ENCODE assay signal across 8 mouse cellular contexts in the genomic region with DNA sequence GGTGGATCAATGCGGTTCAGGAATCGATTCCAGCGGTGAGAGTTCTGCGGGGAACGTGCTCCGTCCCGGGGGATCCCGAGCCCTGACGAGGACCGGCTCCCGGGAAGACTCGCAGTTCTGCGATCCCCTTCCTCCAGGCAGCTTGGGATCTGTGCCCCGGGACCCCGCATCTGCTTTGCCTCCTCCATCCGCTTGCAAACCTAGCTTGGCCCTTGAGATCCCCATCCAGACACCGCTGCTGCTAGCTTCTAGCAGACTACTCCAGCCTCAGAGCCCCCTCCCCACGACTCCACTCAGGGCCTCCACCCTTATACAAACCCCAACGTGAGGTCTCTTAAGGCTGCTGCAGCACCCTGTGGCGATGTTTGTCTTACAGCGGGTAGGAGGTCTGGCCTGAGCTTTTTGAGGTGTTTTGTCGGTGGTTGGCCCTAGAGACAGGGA. TPM values are rescaled to one million over a fixed set of nuclear protein-coding genes. Genes with fewer than 3 reads are reported as not detected.
DNase-seq lines count a peak whose midpoint lies in the region; ATAC-seq and TF ChIP-seq lines count a peak whose summit lies in the region.

No protein-coding gene starts in this region.

- peak; percentile 22 for DNase-seq in kidney, adult 9 months
- DNase-seq in kidney, postnatal 14 days = no peak
- DNase-seq in MEL (ENCODE audit: low read depth, low spot score) = peak; percentile 75
- no peak for DNase-seq in forebrain, embryonic 10.5 days (ENCODE audit: extremely low spot score, low spot score)
- peak; percentile 50 for DNase-seq in limb, embryonic 14.5 days (ENCODE audit: low spot score)
- no peak for DNase-seq in MN1 (ENCODE audit: low spot score)
- no peak for DNase-seq in left cerebral cortex, postnatal 25 days (ENCODE audit: low spot score in 2 of 2)

- ATAC-seq in limb, embryonic 14.5 days (ENCODE audit: low FRiP score, low read depth) = peak; percentile 30
- peak; percentile 4; the same call in 1 of the 2 replicates for ATAC-seq in stomach, embryonic 15.5 days (ENCODE audit: insufficient read depth, low FRiP score, low read depth)

- no peak for TF ChIP-seq CTCF in MEL (IDR thresholded peaks at IDR 0.05 in 2 of 3, conservative IDR thresholded peaks at IDR 0.05 in 1 of 3; ENCODE audit: control insufficient read depth in 1 of 3, insufficient read depth in 1 of 3, low read depth in 2 of 3, low read length in 3 of 3, poor library complexity in 1 of 3, severe bottlenecking in 1 of 3)

- peaks cover 10 to 18% of the 10 kb centered on the region in 2 experiments for H3K4me1 ChIP-seq in MEL (ENCODE audit: control insufficient read depth in 1 of 2, insufficient read depth in 2 of 2, low read length in 2 of 2)
- H3K4me1 ChIP-seq in forebrain, embryonic 10.5 days = peaks cover 38% of the 10 kb centered on the region
- peaks cover 7% of the 10 kb centered on the region; the same call in 1 of the 2 replicates for H3K4me1 ChIP-seq in limb, embryonic 14.5 days (ENCODE audit: control insufficient read depth, insufficient read depth, low read length)
- H3K4me1 ChIP-seq in stomach, embryonic 15.5 days = no peaks in the 10 kb centered on the region; the same call in none of the 2 replicates

- intact Hi-C loops in left cerebral cortex, postnatal 25 days (cut with DNase I) = loop anchor here (2.0 to 5.0 kb wide), 4 partner anchors 33 to 388 kb away; partner anchors contain the start of genes Cox11 and Stxbp4

- peaks cover 5% of the 10 kb centered on the region for H3K79me2 ChIP-seq in MEL (ENCODE audit: control insufficient read depth, insufficient read depth, low read length, poor library complexity)

- WGBS in forebrain, embryonic 10.5 days = under 1% methylated on average over 22 of the region's 22 CpGs
- 0% methylated on average over 19 of the region's 22 CpGs for WGBS in limb, embryonic 14.5 days
- WGBS in stomach, embryonic 15.5 days = under 1% methylated on average over 22 of the region's 22 CpGs

- peaks cover 0 to 3% of the 10 kb centered on the region in 2 experiments; a peak in 2 of 4 replicates for H3K27me3 ChIP-seq in MEL (ENCODE audit: control insufficient read depth in 1 of 2, insufficient read depth in 2 of 2, low read length in 2 of 2)
- H3K27me3 ChIP-seq in forebrain, embryonic 10.5 days (ENCODE audit: poor library complexity, severe bottlenecking) = no peaks in the 10 kb centered on the region
- H3K27me3 ChIP-seq in limb, embryonic 14.5 days (ENCODE audit: control insufficient read depth, insufficient read depth, low read length) = no peaks in the 10 kb centered on the region
- no peaks in the 10 kb centered on the region for H3K27me3 ChIP-seq in stomach, embryonic 15.5 days (replicated peaks)

- H3K4me2 ChIP-seq in limb, embryonic 14.5 days (replicated peaks; ENCODE audit: low read depth, low read length, severe bottlenecking) = peak overlapping the region; percentile 81
- peak overlapping the region; percentile 72 for H3K4me2 ChIP-seq in stomach, embryonic 15.5 days

- H3K36me3 ChIP-seq in MEL (ENCODE audit: control insufficient read depth in 1 of 2, insufficient read depth in 2 of 2, low read length in 2 of 2) = peaks cover 0 to 15% of the 10 kb centered on the region in 2 experiments; a peak in 2 of 4 replicates
- H3K36me3 ChIP-seq in forebrain, embryonic 10.5 days (replicated peaks) = peaks cover 13% of the 10 kb centered on the region
- H3K36me3 ChIP-seq in limb, embryonic 14.5 days (ENCODE audit: control insufficient read depth, insufficient read depth, low read length) = no peaks in the 10 kb centered on the region
- no peaks in the 10 kb centered on the region for H3K36me3 ChIP-seq in stomach, embryonic 15.5 days

- no peak for TF ChIP-seq RAD21 in MEL (IDR thresholded peaks at IDR 0.05; ENCODE audit: low read depth, low read length)

- H3K27ac ChIP-seq in MEL (ENCODE audit: control insufficient read depth, low read depth, low read length) = peak overlapping the region; percentile 32; the same call in 1 of the 2 replicates
- peak overlapping the region; percentile 95 for H3K27ac ChIP-seq in forebrain, embryonic 10.5 days
- peak overlapping the region; percentile 80 for H3K27ac ChIP-seq in limb, embryonic 14.5 days (replicated peaks; ENCODE audit: low read depth, low read length)
- H3K27ac ChIP-seq in stomach, embryonic 15.5 days = peak overlapping the region; percentile 83

- H3K9me3 ChIP-seq in MEL (replicated peaks; ENCODE audit: insufficient read depth, low read length) = no peaks in the 10 kb centered on the region
- no peaks in the 10 kb centered on the region for H3K9me3 ChIP-seq in forebrain, embryonic 10.5 days
- H3K9me3 ChIP-seq in limb, embryonic 14.5 days (ENCODE audit: control insufficient read depth, low read length) = no peaks in the 10 kb centered on the region
- H3K9me3 ChIP-seq in stomach, embryonic 15.5 days = no peaks in the 10 kb centered on the region

- TF ChIP-seq EP300 in MEL (IDR thresholded peaks at IDR 0.05; ENCODE audit: low read depth in 1 of 2, low read length in 2 of 2) = no peak

- H3K4me3 ChIP-seq in MEL (ENCODE audit: control insufficient read depth in 1 of 2, insufficient read depth in 1 of 2, low read depth in 2 of 2, low read length in 2 of 2) = peak overlapping the region; percentile 72 to 93
- peak overlapping the region; percentile 70 for H3K4me3 ChIP-seq in forebrain, embryonic 10.5 days
- peak overlapping the region; percentile 85 for H3K4me3 ChIP-seq in limb, embryonic 14.5 days (replicated peaks; ENCODE audit: low read length)
- H3K4me3 ChIP-seq in stomach, embryonic 15.5 days (replicated peaks) = peak overlapping the region; percentile 77

- peak overlapping the region; percentile 90 for H3K9ac ChIP-seq in MEL (ENCODE audit: control insufficient read depth, low read depth, low read length, poor library complexity, severe bottlenecking)
- peak overlapping the region; percentile 90 for H3K9ac ChIP-seq in limb, embryonic 14.5 days (ENCODE audit: low read depth, low read length, severe bottlenecking)
- peak overlapping the region; percentile 70 for H3K9ac ChIP-seq in stomach, embryonic 15.5 days

- no peak for TF ChIP-seq POLR2A in MEL (IDR thresholded peaks at IDR 0.05; ENCODE audit: control insufficient read depth in 1 of 2, insufficient read depth in 1 of 2, low read depth in 1 of 2, low read length in 2 of 2, poor library complexity in 1 of 2)
- TF ChIP-seq POLR2A in limb, embryonic 14.5 days (IDR thresholded peaks at IDR 0.05; ENCODE audit: borderline replicate concordance, extremely low read depth, insufficient read depth, insufficient read length) = no peak

TF ChIP-seq in MEL, 35 proteins besides CTCF, POLR2A, EP300 and RAD21:
- TF ChIP-seq ELF1 (IDR thresholded peaks at IDR 0.05; ENCODE audit: low read depth, low read length) (0 out of 2 replicates have a peak, but pooled peaks have one; percentile 18), USF2 (IDR thresholded peaks at IDR 0.05; ENCODE audit: borderline replicate concordance in 1 of 2, insufficient read depth in 1 of 2, low read depth in 1 of 2, low read length in 2 of 2) (no peak)

RNA-seq across cellular contexts. Expression of gene Mmd, which starts 0.5 kb away (rescaled TPM):
- total RNA-seq in MEL (2012; rRNA removed) = 7.1 and 7.4 TPM in 2 replicates
- polyA plus RNA-seq in MEL (2012; ENCODE audit: insufficient read depth in 1 of 2, insufficient read length in 2 of 2, low read depth in 1 of 2, low replicate concordance in 2 of 2, missing spikeins in 1 of 2) = 10 to 100 TPM in 1 of 2 experiments, not detected in 1; 15.5 TPM
- 40.3 and 41.2 TPM in 2 replicates for polyA plus RNA-seq in forebrain, embryonic 10.5 days (2016; fragmentation: Nextera tagmentation; extraction: Ambion mirVana)
- polyA plus RNA-seq in limb, embryonic 14.5 days (2012; rRNA removed) = 26.1 and 31.6 TPM in 2 replicates
- 24.1 and 26.0 TPM in 2 replicates for polyA plus RNA-seq in limb, embryonic 14.5 days (2014; fragmentation: Nextera tagmentation; extraction: Ambion mirVana)
- polyA plus RNA-seq in stomach, embryonic 15.5 days (2015; fragmentation: Nextera tagmentation; extraction: Ambion mirVana) = 47.2 and 49.7 TPM in 2 replicates
- 100 to 1,000 TPM; 227 to 240 TPM for total RNA-seq in left cerebral cortex, postnatal 25 days (2021)

Comparison
In these comparisons a context has a peak if more than half of its experiments do, and no peak if none do; other contexts are left out.
1. DNase-seq: peak in kidney, adult 9 months (single experiment), MEL (single experiment) and limb, embryonic 14.5 days (single experiment); none in kidney, postnatal 14 days (single experiment), forebrain, embryonic 10.5 days (single experiment), MN1 (single experiment) and left cerebral cortex, postnatal 25 days (0 of 2).
2. H3K27ac ChIP-seq: peak in every context shown above with its lines; median percentile 95 in forebrain, embryonic 10.5 days; 83 in stomach, embryonic 15.5 days; 80 in limb, embryonic 14.5 days; 32 in MEL.
3. Peak in every context shown above with its lines, with median percentiles within 50 percentile points of each other: H3K4me3 ChIP-seq and H3K9ac ChIP-seq.